Mouse (Mus musculus) embryonic facial prominence, embryonic 14.5 days (tissue): ENCODE results near the gene Adcy9. TPM values are rescaled to one million over a fixed set of nuclear protein-coding genes. Genes with fewer than 3 reads are reported as not detected.

Experiments
- ATAC-seq: fragments of 200-750 bp; cut with Nextera tagmentation; 2 replicates; pipeline ENCODE4 v1.8.0; 2017; ENCODE audit warnings: low read depth, moderate number of reproducible peaks, moderate TSS enrichment
- DNase-seq: peaks from one replicate; pipeline ENCODE4 v3.0.0-alpha.2; 2015; ENCODE audit warnings: low spot score
- H3K27ac ChIP-seq: fragments of 300-500 bp; sonication (generic); replicated peaks from 2 replicates; pipeline ENCODE4 v1.5.1; 2014; ENCODE audit warnings: low read depth, mild to moderate bottlenecking, low read length, moderate library complexity
- H3K27me3 ChIP-seq: fragments of 300-500 bp; sonication (generic); replicated peaks from 2 replicates; pipeline ENCODE4 v1.6.1; 2014; ENCODE audit warnings: low read length; ENCODE audit not compliant: control insufficient read depth, insufficient read depth
- H3K36me3 ChIP-seq: fragments of 300-500 bp; sonication (generic); 2 replicates; pipeline ENCODE4 v1.6.1; 2014; ENCODE audit warnings: low read length, mixed read lengths; ENCODE audit not compliant: control insufficient read depth, insufficient read depth
- H3K4me1 ChIP-seq: fragments of 300-500 bp; sonication (generic); 2 replicates; pipeline ENCODE4 v1.6.1; 2014; ENCODE audit warnings: antibody characterized with exemption, low read length; ENCODE audit not compliant: control insufficient read depth, insufficient read depth
- H3K4me2 ChIP-seq: fragments of 300-500 bp; sonication (generic); 2 replicates; pipeline ENCODE4 v1.6.1; 2014; ENCODE audit warnings: low read depth, mild to moderate bottlenecking, low read length, moderate library complexity, mixed read lengths
- H3K4me3 ChIP-seq: fragments of 300-500 bp; sonication (generic); 2 replicates; pipeline ENCODE4 v1.5.1; 2014; ENCODE audit warnings: low read depth, mild to moderate bottlenecking, low read length
- H3K9ac ChIP-seq: fragments of 300-500 bp; sonication (generic); 2 replicates; pipeline ENCODE4 v1.6.1; 2014; ENCODE audit warnings: low read depth, mild to moderate bottlenecking, low read length, moderate library complexity, mixed read lengths
- H3K9me3 ChIP-seq: fragments of 300-500 bp; sonication (generic); 2 replicates; pipeline ENCODE4 v1.6.1; 2016; ENCODE audit warnings: low read length; ENCODE audit not compliant: control insufficient read depth
- WGBS: fragments of 180-500 bp; shearing (Covaris S2); extraction: QIAGEN DNeasy Blood & Tissue Kit; methylation state at CpG from one replicate; pipeline ENCODE4 v1.1.7; 2014; 5-methylcytosine and 5-hydroxymethylcytosine counted together
- polyA plus RNA-seq: library from polyadenylated mRNA; unstranded; fragments of >200 nt; fragmentation: Nextera tagmentation; extraction: Ambion mirVana; gene quantifications from 2 replicates; pipeline ENCODE4 v1.2.1, GENCODE M21; 2014

Adcy9 gene
- polyA plus RNA-seq, 1 experiment from 2014 or later, result 3.5 TPM

DNA sequence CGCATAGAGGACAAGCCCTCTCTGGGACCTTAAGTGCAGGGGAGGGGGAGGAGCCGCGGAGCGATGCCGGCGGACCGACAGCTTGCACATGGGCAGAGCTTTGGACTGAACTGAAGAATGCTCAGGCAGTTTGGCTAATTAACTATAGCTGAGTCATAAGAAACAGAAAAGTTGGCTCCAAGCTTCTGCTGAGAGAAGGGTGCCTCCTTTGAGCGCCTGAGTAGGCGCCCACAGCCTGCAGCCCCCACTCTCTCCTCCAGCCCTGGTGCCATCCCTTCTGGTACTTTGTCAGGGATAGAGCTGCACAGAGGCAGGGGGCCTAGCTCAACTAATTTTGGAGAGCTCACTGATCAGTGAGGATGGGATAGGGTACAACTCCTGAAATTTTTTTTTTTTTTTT, 27.9 kb upstream of the Adcy9 start:
- Histone ChIP-seq H3K4me3 (no peak overlapping the region), H3K36me3 (no peaks in the 10 kb centered on the region), H3K27me3 (no peaks in the 10 kb centered on the region), H3K4me2 (no peak overlapping the region), H3K9ac (no peak overlapping the region), H3K27ac (no peak overlapping the region), H3K9me3 (no peaks in the 10 kb centered on the region), H3K4me1 (no peaks in the 10 kb centered on the region)
- ATAC-seq, result no peak
- DNase-seq, result no peak
- WGBS, result 36% methylated on average over 9 of the region's 9 CpGs

DNA sequence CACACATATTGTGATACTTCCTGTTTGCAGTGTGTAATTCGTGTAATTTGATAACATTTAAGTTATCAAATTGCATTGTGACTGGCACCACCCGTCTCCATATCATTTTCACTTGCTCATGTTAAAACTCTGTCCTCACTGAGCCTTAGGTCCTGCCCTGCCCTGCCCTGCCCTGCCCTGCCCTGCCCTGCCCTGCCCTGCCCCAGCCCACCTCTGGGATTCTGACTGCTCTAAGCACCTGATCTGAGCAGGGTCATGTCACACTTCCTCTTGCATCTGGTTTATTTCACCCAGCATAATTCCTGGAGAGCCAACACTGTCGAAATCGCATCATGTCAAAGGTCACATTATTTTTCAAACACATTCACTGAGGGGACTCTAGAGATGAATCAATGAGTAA, 26.1 kb upstream of the Adcy9 start:
- no peaks in the 10 kb centered on the region for H3K27me3 ChIP-seq
- H3K4me3 ChIP-seq, result no peak overlapping the region
- no peak for DNase-seq
- H3K9ac ChIP-seq, result no peak overlapping the region
- 32% methylated on average over 4 of the region's 4 CpGs for WGBS
- H3K9me3 ChIP-seq, result no peaks in the 10 kb centered on the region
- H3K4me1 ChIP-seq, result no peaks in the 10 kb centered on the region
- no peak for ATAC-seq
- no peak overlapping the region for H3K4me2 ChIP-seq
- H3K27ac ChIP-seq, result no peak overlapping the region
- no peaks in the 10 kb centered on the region for H3K36me3 ChIP-seq

DNA sequence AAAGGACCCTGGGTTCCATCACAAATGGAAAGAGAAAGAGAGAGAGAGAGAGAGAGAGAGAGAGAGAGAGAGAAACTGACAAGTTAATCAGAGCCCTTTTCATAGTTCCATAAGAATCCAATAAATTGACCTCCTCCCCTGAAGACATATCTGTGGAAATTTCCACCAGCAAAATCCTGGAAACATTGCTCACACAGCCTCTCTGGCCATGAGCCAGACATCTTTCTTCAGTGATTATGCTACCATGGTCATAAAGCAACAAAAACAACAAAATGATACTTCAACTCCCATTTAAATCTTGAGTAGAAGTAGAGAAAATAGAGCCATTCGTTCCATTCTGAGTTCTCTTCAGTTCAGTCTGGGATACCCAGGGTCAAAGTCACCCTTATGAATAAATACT, 24.1 kb upstream of the Adcy9 start:
- H3K27me3 ChIP-seq, result no peaks in the 10 kb centered on the region
- H3K27ac ChIP-seq, result no peak overlapping the region
- H3K4me1 ChIP-seq, result no peaks in the 10 kb centered on the region
- H3K9ac ChIP-seq, result no peak overlapping the region
- H3K4me2 ChIP-seq, result no peak overlapping the region
- no peak for ATAC-seq
- no peaks in the 10 kb centered on the region for H3K36me3 ChIP-seq
- no peak overlapping the region for H3K4me3 ChIP-seq
- 60% methylated on average over 1 of the region's 1 CpGs for WGBS
- no peak for DNase-seq
- H3K9me3 ChIP-seq, result no peaks in the 10 kb centered on the region

DNA sequence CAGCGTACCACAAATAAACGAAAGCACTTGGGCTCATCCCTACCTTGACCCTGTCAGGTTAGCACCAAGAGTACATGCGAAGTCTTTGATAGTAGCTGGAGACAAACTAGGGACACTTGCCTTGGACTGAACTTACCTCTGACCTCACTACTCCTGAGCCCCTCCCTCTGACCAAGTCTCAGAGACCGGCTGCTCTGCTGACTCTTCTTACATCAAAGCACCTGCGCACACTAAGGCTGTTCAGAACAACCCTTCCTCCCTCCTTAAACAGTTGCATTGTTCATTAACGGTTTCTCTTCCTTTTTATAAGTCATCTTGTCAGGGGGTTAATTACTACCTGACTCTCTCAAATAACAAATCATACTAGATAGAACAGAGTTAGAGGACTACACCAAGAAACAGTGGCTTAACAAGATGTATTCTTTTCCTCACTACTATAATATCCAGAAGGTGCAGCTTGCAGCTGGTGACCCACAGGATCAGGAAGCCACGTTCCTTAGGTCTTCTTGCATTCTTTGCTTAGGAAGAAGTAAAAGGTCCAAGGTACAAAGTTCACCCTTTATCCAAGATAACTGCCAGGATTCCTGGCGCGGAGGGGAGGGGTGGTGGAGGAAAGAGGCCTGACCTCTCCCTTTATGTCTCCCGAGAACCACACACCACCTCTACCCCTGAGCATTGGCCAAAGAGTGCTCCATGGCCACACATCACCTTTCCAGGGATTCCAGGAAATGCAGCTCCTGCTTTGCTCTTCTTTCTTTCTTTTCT, 19.2 kb upstream of the Adcy9 start:
- no peak overlapping the region for H3K4me2 ChIP-seq
- no peak overlapping the region for H3K9ac ChIP-seq
- H3K4me3 ChIP-seq, result no peak overlapping the region
- DNase-seq (no peak), ATAC-seq (no peak)
- no peaks in the 10 kb centered on the region for H3K27me3 ChIP-seq
- H3K27ac ChIP-seq, result no peak overlapping the region
- H3K4me1 ChIP-seq, result no peaks in the 10 kb centered on the region
- no peaks in the 10 kb centered on the region for H3K36me3 ChIP-seq
- no peaks in the 10 kb centered on the region for H3K9me3 ChIP-seq
- 77% methylated on average over 10 of the region's 10 CpGs for WGBS

DNA sequence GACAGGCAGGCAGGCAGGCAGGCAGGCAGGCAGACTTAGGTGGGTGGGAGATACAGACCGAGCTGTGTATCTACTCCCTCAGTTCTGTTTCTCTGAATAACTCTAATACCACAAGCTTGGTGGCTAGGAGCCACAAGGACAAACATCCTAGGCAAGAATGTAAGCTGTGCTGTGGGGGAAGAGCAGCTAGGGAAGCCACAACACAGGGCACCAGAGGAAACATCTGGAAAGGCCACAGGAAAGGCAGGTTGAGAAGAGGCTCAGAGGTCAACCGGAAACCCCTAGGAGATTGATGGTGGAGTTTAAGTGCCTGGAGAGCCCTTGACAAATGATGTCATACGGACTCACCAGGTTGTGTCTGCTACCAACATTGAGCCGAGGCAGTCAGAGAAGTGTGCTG, 16.4 kb upstream of the Adcy9 start:
- no peaks in the 10 kb centered on the region for H3K9me3 ChIP-seq
- no peaks in the 10 kb centered on the region for H3K27me3 ChIP-seq
- DNase-seq (peak; percentile 21), ATAC-seq (no peak)
- no peak overlapping the region for H3K4me3 ChIP-seq
- H3K27ac ChIP-seq, result no peak overlapping the region
- H3K4me1 ChIP-seq, result no peaks in the 10 kb centered on the region
- no peak overlapping the region for H3K9ac ChIP-seq
- no peaks in the 10 kb centered on the region for H3K36me3 ChIP-seq
- 65% methylated on average over 4 of the region's 4 CpGs for WGBS
- no peak overlapping the region for H3K4me2 ChIP-seq

DNA sequence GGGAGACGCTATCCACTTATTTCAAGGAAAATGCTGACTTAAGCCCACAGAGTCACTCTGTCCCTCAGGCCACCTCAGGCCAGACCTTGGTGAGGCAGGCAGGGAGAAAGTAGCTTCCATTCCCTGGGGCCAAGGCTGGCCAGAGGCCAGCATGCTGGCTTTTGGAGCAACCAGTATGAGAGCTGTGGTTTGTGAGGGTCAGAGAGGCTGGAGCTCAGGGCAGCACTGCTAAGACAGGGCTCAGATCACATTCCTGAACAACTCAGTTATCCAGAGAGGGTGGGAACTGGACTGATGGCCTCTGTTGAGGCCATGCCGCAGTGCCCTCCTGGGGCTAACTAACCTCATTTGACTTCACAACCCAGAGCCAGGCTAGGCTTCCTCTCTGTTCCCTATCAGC, 15.1 kb upstream of the Adcy9 start:
- Histone ChIP-seq H3K4me3 (no peak overlapping the region), H3K9ac (no peak overlapping the region), H3K27me3 (no peaks in the 10 kb centered on the region), H3K27ac (no peak overlapping the region), H3K36me3 (no peaks in the 10 kb centered on the region), H3K4me1 (no peaks in the 10 kb centered on the region), H3K9me3 (no peaks in the 10 kb centered on the region), H3K4me2 (no peak overlapping the region)
- ATAC-seq, result no peak
- no peak for DNase-seq
- WGBS, result 81% methylated on average over 2 of the region's 2 CpGs

DNA sequence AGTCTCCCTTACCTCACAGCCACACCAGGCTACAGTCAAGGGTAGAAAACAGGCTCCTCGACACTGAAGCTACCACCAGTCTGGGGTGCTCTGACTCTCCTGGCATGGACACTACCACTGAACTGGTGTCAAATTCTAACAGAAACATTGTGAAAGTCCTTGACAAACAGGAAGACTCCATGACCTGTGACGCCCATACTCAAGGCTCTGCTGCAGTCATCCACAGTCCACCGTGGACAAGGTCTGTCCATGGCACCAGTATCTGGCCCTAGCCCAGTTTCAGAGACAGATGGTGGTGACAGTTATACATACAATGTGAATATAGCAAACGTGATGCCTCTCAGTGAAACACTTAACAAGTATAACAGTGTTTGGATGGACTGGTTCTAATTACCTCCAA, 11.5 kb upstream of the Adcy9 start:
- H3K4me3 ChIP-seq, result no peak overlapping the region
- no peak overlapping the region for H3K9ac ChIP-seq
- no peaks in the 10 kb centered on the region for H3K36me3 ChIP-seq
- H3K4me1 ChIP-seq, result no peaks in the 10 kb centered on the region
- 54% methylated on average over 4 of the region's 4 CpGs for WGBS
- no peak for ATAC-seq
- H3K27me3 ChIP-seq, result no peaks in the 10 kb centered on the region
- no peak for DNase-seq
- no peak overlapping the region for H3K4me2 ChIP-seq
- H3K9me3 ChIP-seq, result no peaks in the 10 kb centered on the region
- H3K27ac ChIP-seq, result no peak overlapping the region

DNA sequence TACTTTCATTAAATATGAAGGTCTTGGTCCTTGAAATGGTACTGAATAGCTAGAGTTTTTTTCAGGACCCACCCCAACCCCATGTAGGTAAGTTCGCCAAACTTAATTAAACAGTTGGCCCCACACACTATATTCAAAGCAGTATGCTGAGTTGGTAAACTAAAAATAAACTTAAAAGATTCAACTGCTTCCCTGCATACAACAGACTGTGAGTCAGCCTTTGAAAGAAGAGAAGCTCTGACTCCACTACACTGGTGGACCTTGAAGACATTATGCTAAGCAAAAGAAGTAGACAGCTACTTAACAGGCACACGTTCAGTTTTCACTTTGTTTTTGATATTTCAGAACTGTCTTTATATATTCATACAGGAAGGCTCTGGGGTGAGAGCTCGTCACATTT, 10.7 kb upstream of the Adcy9 start:
- Histone ChIP-seq H3K27me3 (no peaks in the 10 kb centered on the region), H3K36me3 (no peaks in the 10 kb centered on the region), H3K4me3 (no peak overlapping the region), H3K27ac (no peak overlapping the region), H3K9me3 (no peaks in the 10 kb centered on the region), H3K4me1 (no peaks in the 10 kb centered on the region), H3K4me2 (no peak overlapping the region), H3K9ac (no peak overlapping the region)
- ATAC-seq, result no peak
- DNase-seq, result no peak
- 70% methylated on average over 3 of the region's 3 CpGs for WGBS

DNA sequence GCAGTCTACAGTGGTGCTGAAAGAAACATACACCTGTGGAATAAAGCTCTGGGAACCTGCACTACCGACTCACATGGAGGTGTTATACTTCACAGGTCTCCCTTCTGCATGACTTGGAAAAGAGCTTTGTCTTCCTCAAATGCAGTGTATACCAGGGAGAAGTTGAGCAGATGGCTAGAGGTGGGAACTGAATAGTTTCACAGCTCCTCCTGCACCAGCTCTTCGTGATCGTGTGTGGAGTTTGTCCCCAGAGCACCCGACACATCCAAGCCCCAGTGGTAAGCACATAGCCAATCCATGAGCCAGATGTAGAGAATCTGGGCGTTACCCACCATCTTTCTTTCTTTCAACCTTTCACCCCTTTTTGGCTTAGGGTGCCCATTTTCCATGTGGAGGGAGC, 9.9 kb upstream of the Adcy9 start:
- no peak for ATAC-seq
- Histone ChIP-seq H3K9me3 (no peaks in the 10 kb centered on the region), H3K27me3 (no peaks in the 10 kb centered on the region), H3K4me2 (no peak overlapping the region), H3K36me3 (no peaks in the 10 kb centered on the region), H3K4me1 (no peaks in the 10 kb centered on the region), H3K4me3 (no peak overlapping the region), H3K9ac (no peak overlapping the region), H3K27ac (no peak overlapping the region)
- WGBS, result 83% methylated on average over 5 of the region's 5 CpGs
- DNase-seq, result no peak
